Comparison of ENCODE assay signal across 21 mouse cellular contexts in genomic region chr4:127177961-127178360, GRCm38 (mm10). TPM values are rescaled to one million over a fixed set of nuclear protein-coding genes. Genes with fewer than 3 reads are reported as not detected.
DNase-seq lines count a peak whose midpoint lies in the region; ATAC-seq and TF ChIP-seq lines count a peak whose summit lies in the region.
"Had no signal": no experiment of that assay in that cellular context is flagged by ENCODE, and none has a peak within 500 bp of the region (broad histone marks: within the 10 kb centered on the region; RNA-seq: fewer than 3 reads in every experiment).

No protein-coding gene starts in this region.

- H3K4me3 ChIP-seq in left cerebral cortex, adult 2 months: no peak overlapping the region
- H3K4me3 ChIP-seq in intestine, postnatal 0 days (ENCODE audit: low read depth, low read length): no peak overlapping the region
- H3K4me3 ChIP-seq: embryonic facial prominence, embryonic 12.5 days; heart, embryonic 10.5 days; hindbrain, embryonic 12.5 days had no signal

- peak; percentile 24 for DNase-seq in cerebellum, adult 9-11 months
- DNase-seq in left cerebral cortex, adult 2 months (ENCODE audit: extremely low spot score in 1 of 2, low spot score in 2 of 2): no peak
- no peak for DNase-seq in left cerebral cortex, postnatal 4 days
- DNase-seq in brain, adult 2 months (ENCODE audit: low read depth, low spot score): peak; percentile 82
- peak; percentile 1 to 11 for DNase-seq in cerebellum, postnatal 14 days
- no peak for DNase-seq in kidney, postnatal 4 days
- DNase-seq: adrenal gland, adult 2 months; adrenal gland, postnatal 25 days; gastrocnemius, postnatal 10 days; heart, adult 18-20 months; heart, postnatal 10 days; heart, postnatal 4 days had no signal

- H3K9ac ChIP-seq in intestine, postnatal 0 days (ENCODE audit: low read depth, low read length): no peak overlapping the region
- H3K9ac ChIP-seq: embryonic facial prominence, embryonic 12.5 days; hindbrain, embryonic 12.5 days had no signal

- H3K36me3 ChIP-seq in intestine, postnatal 0 days (ENCODE audit: control insufficient read depth, insufficient read depth): no peaks in the 10 kb centered on the region
- H3K36me3 ChIP-seq: embryonic facial prominence, embryonic 12.5 days; heart, embryonic 10.5 days; hindbrain, embryonic 12.5 days had no signal

- H3K27ac ChIP-seq in left cerebral cortex, adult 2 months: peak overlapping the region; percentile 87
- H3K27ac ChIP-seq in intestine, postnatal 0 days (ENCODE audit: low read depth, low read length): no peak overlapping the region
- H3K27ac ChIP-seq: embryonic facial prominence, embryonic 12.5 days; heart, embryonic 10.5 days; hindbrain, embryonic 12.5 days had no signal

- no peak for TF ChIP-seq CTCF in left cerebral cortex, adult 2 months (IDR thresholded peaks at IDR 0.05)
- no peak for TF ChIP-seq CTCF in intestine, postnatal 0 days (IDR thresholded peaks at IDR 0.05; ENCODE audit: low read depth)

- ATAC-seq in cerebellum, adult (ENCODE audit: insufficient number of reproducible peaks, low FRiP score, low TSS enrichment): no peak
- ATAC-seq in intestine, postnatal 0 days: no peak
- ATAC-seq: forebrain, embryonic 16.5 days; hindbrain, embryonic 16.5 days; inflammation-experienced regulatory T-cells, adult 6 months had no signal

- no peaks in the 10 kb centered on the region for H3K9me3 ChIP-seq in intestine, postnatal 0 days (ENCODE audit: control insufficient read depth)
- H3K9me3 ChIP-seq: embryonic facial prominence, embryonic 12.5 days; heart, embryonic 10.5 days; hindbrain, embryonic 12.5 days had no signal

- no peaks in the 10 kb centered on the region for H3K4me1 ChIP-seq in intestine, postnatal 0 days (replicated peaks; ENCODE audit: control insufficient read depth, insufficient read depth, low read length)
- H3K4me1 ChIP-seq: embryonic facial prominence, embryonic 12.5 days; heart, embryonic 10.5 days had no signal

- intact Hi-C loops in left cerebral cortex, adult 2 months (cut with DNase I): no loop called here
- intact Hi-C loops in left cerebral cortex, postnatal 4 days (cut with DNase I): no loop called here

- peaks cover 6% of the 10 kb centered on the region; the same call in 1 of the 2 replicates for H3K27me3 ChIP-seq in intestine, postnatal 0 days (replicated peaks; ENCODE audit: control insufficient read depth, insufficient read depth, low read length)

- 64% methylated on average over 11 of the region's 11 CpGs for WGBS in intestine, postnatal 0 days

- no peak overlapping the region for H3K4me2 ChIP-seq in intestine, postnatal 0 days (replicated peaks; ENCODE audit: low read depth)
- H3K4me2 ChIP-seq: embryonic facial prominence, embryonic 12.5 days; hindbrain, embryonic 12.5 days had no signal

RNA-seq across cellular contexts. Expression of gene Dlgap3, which starts 9.0 kb away (rescaled TPM):
- total RNA-seq in left cerebral cortex, adult 2 months (2021): 100 to 1,000 TPM; 372 to 403 TPM
- total RNA-seq in left cerebral cortex, postnatal 4 days (2021): 100 to 1,000 TPM; 111 to 125 TPM
- polyA plus RNA-seq in intestine, postnatal 0 days (2015; fragmentation: Nextera tagmentation; extraction: Ambion mirVana): 0.46 and 0.59 TPM in 2 replicates
- total RNA-seq: common myeloid progenitor, adult 5-6 weeks had no signal
- polyA plus RNA-seq: inflammation-experienced regulatory T-cells, adult 6 months had no signal

RNA-seq across cellular contexts. Expression of gene Tmem35b, which starts 54.5 kb away (rescaled TPM):
- 1 to 10 TPM; 4.1 to 4.2 TPM for total RNA-seq in left cerebral cortex, adult 2 months (2021)
- total RNA-seq in left cerebral cortex, postnatal 4 days (2021): 1 to 10 TPM; 4.4 to 4.9 TPM
- 19.5 and 20.9 TPM in 2 replicates for polyA plus RNA-seq in intestine, postnatal 0 days (2015; fragmentation: Nextera tagmentation; extraction: Ambion mirVana)

Comparison
In these comparisons a context has a peak if more than half of its experiments do, and no peak if none do; other contexts are left out.
1. DNase-seq: peak in cerebellum, adult 9-11 months (single experiment), brain, adult 2 months (single experiment) and cerebellum, postnatal 14 days (2 of 2); none in left cerebral cortex, adult 2 months (0 of 2), left cerebral cortex, postnatal 4 days (single experiment) and kidney, postnatal 4 days (0 of 2).